Mouse (Mus musculus) cerebellum, adult (tissue): ENCODE data around the gene Olfr267.

Source experiments
- ATAC-seq: cut with Nextera tagmentation; 2 replicates; pipeline ENCODE4 v1.9.2; 2017; ENCODE audit warnings: mild to moderate bottlenecking, moderate library complexity, mixed read lengths; ENCODE audit not compliant: insufficient number of reproducible peaks, low FRiP score, low TSS enrichment

The Olfr267 gene

DNA sequence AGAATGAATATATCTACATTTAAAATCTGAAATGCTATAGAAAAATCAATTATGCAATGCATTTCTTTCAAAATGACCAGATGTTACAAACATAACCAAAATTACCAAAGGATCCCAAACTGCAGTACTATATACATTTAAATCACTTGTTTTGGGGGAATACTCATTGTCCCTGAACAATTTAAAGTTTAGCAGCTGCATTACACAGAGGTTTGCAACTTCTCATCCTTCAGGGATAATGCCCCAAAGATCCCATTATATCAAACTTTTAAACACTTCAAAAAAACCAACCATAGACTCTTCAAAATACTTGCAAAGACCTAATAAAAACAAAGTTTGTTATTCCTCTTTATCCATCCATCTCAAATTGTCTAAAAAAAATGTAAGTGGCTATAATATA is at the start of gene Olfr267:
Olfr267 (minus strand) TSS at position 101 of the 400 bp plus-strand sequence.
- ATAC-seq: no peak

DNA sequence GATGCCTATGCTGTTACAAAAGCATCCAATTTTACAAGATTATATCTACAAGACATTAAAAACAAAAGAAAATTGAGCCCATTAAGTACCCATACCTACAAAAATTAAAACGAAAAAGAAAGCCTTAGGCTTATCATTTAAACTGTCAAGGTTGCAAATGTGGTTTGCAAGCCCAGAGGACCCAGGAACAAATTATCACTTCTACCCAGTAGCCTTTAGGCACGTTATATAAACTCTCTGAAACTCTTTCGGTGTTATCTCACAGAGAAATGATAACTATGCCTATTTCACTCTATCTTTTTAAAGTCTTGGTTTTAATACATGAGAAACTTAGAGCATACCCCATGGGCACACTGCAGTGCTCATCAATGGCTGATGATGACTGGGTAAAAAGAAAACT is 45.4 kb upstream of the Olfr267 start:
- ATAC-seq: no peak

DNA sequence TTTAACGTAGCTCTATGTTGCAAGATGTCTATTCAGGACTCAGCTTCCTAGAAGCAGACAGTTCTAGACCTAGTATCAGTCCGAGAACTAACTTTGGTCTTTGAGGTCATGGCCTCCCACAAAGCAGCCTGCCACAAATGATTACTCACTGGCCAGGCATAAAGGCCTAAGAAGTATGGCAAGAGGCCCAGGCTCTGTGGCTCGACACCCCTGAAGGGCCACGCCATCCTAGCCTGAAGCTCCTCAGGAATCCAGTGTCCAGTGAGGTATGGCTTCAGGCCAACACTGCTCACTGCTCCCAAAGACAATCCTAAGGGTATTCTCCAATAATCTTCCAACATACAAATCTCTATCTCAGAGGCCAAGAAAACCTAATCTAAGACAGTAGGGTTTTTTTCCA is 38.4 kb upstream of the Olfr267 start:
- ATAC-seq: no peak

DNA sequence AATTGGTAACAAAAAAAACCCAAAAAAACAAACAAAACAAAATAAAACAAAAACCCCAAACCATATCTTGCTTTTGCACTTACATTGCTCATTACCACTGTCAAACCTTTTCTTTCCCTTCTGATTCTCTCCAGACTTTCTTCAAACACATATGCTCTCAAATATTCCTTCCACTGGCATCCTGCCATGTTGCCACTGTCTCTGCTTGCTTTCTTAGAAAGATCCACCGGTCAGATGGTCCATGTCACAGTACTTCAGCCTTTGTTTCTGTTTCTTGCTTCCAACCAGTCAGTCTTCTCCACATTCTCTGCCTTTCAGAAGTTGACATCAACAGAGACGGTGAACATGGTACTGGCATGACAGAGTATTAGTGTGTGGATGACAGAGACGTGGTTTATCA is 857 bp downstream of the Olfr267 start:
- ATAC-seq: no peak

DNA sequence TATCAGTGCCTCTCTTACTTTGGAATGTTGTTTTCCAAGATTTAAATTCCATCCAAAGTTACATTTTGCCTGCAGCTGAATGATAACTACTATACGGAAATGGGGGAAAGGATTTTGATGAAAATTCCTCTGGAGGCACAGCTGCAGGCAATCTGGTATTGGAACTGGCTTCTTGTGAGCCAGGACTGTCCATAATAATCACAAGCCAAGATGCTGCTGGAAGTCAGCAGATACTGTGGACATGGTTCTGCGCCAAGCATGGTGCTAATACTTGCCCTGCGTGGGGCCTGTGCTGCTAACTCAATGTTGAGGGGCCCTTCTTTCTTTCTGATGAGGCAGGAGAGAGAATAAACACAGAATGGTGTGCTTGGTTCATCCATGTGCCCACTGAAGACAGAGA is 24.1 kb downstream of the Olfr267 start:
- no peak for ATAC-seq

DNA sequence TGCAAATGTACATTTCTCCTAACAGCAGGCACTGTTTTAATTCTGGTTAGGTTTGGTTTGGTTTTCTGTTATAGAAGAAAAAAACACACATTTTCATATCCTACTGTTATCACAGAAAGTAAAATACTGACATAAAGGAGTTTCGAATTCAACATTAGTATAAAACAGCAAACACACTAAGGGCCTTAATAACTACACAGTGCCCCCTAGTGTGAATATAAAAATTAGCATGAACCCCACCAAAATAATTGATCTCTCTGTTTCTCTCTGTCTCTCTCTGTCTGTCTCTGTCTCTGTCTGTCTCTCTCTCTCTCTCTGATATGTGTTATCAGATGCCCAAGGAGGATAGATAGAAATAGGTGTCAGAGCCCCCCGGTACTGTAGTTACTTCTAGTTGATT is 38.0 kb downstream of the Olfr267 start:
- no peak for ATAC-seq

DNA sequence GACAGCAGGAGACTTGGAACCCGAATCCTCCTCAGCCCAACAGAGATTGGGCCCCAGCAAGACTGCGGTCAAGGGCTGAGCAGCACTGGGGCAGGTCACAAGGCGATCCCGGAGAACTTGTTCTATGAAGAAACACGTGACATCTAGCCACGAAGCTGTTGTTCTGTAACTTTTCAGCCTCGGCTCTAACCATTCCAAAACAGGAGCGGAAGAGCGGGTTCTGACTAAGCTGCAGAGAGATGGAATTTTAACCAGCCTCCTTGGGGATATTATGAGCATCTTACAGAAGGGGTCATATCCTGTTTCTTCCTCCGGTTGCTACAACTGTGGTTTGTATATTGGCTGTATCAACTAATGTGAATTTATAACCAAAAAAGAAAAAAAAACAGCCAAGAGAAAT is 38.4 kb downstream of the Olfr267 start:
- ATAC-seq: no peak

DNA sequence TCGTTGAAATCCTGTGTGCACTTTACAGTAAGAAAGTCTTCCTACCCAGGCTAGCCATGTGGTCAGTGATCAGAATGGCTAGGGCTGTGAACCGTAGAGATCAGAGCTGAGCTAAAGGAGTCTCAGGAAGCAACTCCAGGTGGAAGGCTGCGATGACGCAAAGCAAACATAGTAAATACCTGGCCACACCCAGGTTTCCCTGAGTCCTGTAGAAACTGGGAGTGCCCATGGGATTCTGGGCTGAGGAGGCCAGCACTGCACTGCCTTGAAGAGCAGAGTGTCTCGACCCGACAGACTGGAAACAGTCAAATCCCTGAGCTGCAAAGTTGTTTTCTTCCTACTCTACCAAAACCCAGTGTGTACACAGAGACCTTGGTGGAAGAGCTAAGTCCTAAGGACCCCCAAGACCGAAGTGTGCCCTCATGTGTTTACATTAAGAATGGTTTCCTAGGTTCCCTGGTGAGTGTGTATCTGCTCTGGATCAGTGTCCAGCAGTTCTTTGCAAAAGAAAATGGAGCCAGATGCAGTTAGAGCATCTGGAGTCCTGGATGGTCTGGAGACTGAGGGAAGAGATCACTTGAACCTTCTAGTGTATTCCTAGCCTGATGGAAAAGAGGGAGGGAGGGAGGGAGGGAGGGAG is 41.8 kb downstream of the Olfr267 start:
- no peak for ATAC-seq

DNA sequence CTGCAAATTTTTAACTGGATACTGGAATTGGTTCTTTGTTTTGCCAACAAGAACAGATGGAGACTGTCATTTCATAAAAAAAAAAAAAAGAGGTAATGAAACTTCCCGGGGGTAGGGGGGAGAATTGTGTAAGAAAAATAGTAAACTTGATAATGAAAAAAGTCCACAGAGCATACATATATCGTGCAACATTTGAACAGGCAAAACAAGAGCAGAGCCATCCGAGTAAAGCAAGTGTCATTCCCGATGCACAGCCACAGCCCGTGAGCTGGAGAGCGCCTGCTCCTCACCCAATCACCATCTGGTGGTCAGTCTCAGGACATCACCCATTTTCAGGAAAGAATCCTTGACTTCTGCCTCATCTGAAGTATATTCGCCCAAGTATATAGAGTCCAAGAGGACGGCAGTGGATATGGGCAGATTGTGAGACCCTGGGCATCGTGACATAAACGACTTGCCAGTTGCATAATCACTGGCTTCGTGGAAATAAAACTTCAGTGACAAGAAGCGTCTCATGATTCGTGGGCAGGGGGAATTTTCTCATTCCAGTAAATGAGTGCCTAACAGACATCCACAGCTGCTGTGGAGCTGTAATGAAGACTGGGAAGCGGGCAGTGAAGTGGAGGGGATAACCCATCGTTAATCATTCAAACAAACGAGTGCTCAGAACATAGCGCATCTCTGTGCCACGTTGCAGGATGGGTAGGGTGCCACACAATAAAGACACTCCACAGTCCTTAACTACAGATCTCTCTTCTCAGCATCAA is 50.5 kb downstream of the Olfr267 start:
- ATAC-seq: no peak
